Mouse (Mus musculus) heart, adult 9 months (tissue): ENCODE measurements around the gene Satb2.

Experiments
- DNase-seq, 2 experiments: peaks; one replicate each; pipeline ENCODE4 v3.0.0; 2022; ENCODE audit warnings: low spot score in 2 of 2

The Satb2 gene

GRCm38 (mm10) chr1:56973593-56973950 is 4.9 kb downstream of the Satb2 start:
- no peak for DNase-seq

- peak; percentile 90 to 95 for DNase-seq
Observed at GRCm38 (mm10) chr1:56972950-56973592, 5.4 kb downstream of the Satb2 start.

GRCm38 (mm10) chr1:56972251-56972949 is 6.0 kb downstream of the Satb2 start:
- peak; percentile 32 to 40 for DNase-seq

- DNase-seq, result no peak
Observed at GRCm38 (mm10) chr1:56971942-56972250, 6.6 kb downstream of the Satb2 start.

- DNase-seq, result no peak
Observed at GRCm38 (mm10) chr1:56971441-56971861, 7.0 kb downstream of the Satb2 start.

GRCm38 (mm10) chr1:56970740-56971141 is 7.7 kb downstream of the Satb2 start:
- DNase-seq, result no peak

GRCm38 (mm10) chr1:56969364-56970360 is 8.8 kb downstream of the Satb2 start:
- no peak for DNase-seq

GRCm38 (mm10) chr1:56965879-56966579 is 12.4 kb downstream of the Satb2 start:
- no peak for DNase-seq

- DNase-seq, result no peak
Observed at GRCm38 (mm10) chr1:56964493-56964892, 14.0 kb downstream of the Satb2 start.

- no peak for DNase-seq
Observed at GRCm38 (mm10) chr1:56963291-56963690, 15.2 kb downstream of the Satb2 start.

GRCm38 (mm10) chr1:56958996-56959395 is 19.5 kb downstream of the Satb2 start:
- no peak for DNase-seq

GRCm38 (mm10) chr1:56957942-56958341 is 20.5 kb downstream of the Satb2 start:
- DNase-seq, result no peak

- DNase-seq, result no peak
Observed at GRCm38 (mm10) chr1:56956811-56957210, 21.6 kb downstream of the Satb2 start.

- DNase-seq, result no peak
Observed at GRCm38 (mm10) chr1:56955739-56956085, 22.7 kb downstream of the Satb2 start.

- no peak for DNase-seq
Observed at GRCm38 (mm10) chr1:56955055-56955738, 23.3 kb downstream of the Satb2 start.

- DNase-seq, result no peak
Observed at GRCm38 (mm10) chr1:56953538-56953937, 24.9 kb downstream of the Satb2 start.

GRCm38 (mm10) chr1:56951980-56952379 is 26.5 kb downstream of the Satb2 start:
- DNase-seq, result no peak

- DNase-seq, result no peak
Observed at GRCm38 (mm10) chr1:56951525-56951924, 26.9 kb downstream of the Satb2 start.

GRCm38 (mm10) chr1:56939432-56939831 is 39.0 kb downstream of the Satb2 start:
- DNase-seq, result no peak

GRCm38 (mm10) chr1:56938432-56938831 is 40.0 kb downstream of the Satb2 start:
- DNase-seq, result no peak

GRCm38 (mm10) chr1:56936554-56936953 is 41.9 kb downstream of the Satb2 start:
- no peak for DNase-seq
